Mouse (Mus musculus) cortical plate, adult 2 months (tissue): Measurements from ENCODE around the gene Akap8.

Source experiments
- CTCF ChIP-seq: fragments of 200-500 bp; IDR thresholded peaks from 2 replicates; pipeline ENCODE4 v1.5.1; 2011; ENCODE audit warnings: mild to moderate bottlenecking, control low read depth, low read length; ENCODE audit not compliant: insufficient read depth; ENCODE audit errors: extremely low read depth
- POLR2A ChIP-seq: fragments of 200-500 bp; IDR thresholded peaks from 2 replicates; pipeline ENCODE4 v1.6.1; 2011; ENCODE audit warnings: mild to moderate bottlenecking, low read length, control low read depth; ENCODE audit not compliant: insufficient read depth; ENCODE audit errors: extremely low read depth

- TF ChIP-seq POLR2A: peak; percentile 50; the same call in 1 of the 2 replicates
- TF ChIP-seq CTCF: no peak
These were observed 43.3 kb upstream of the Akap8 start for GRCm38 (mm10) chr17:32364331-32364730.
